Mouse (Mus musculus): ENCODE data around the gene Kank1.
A peak's percentile ranks its signal among the peaks of the same experiment; 100 is the strongest.

Kank1 gene

DNA sequence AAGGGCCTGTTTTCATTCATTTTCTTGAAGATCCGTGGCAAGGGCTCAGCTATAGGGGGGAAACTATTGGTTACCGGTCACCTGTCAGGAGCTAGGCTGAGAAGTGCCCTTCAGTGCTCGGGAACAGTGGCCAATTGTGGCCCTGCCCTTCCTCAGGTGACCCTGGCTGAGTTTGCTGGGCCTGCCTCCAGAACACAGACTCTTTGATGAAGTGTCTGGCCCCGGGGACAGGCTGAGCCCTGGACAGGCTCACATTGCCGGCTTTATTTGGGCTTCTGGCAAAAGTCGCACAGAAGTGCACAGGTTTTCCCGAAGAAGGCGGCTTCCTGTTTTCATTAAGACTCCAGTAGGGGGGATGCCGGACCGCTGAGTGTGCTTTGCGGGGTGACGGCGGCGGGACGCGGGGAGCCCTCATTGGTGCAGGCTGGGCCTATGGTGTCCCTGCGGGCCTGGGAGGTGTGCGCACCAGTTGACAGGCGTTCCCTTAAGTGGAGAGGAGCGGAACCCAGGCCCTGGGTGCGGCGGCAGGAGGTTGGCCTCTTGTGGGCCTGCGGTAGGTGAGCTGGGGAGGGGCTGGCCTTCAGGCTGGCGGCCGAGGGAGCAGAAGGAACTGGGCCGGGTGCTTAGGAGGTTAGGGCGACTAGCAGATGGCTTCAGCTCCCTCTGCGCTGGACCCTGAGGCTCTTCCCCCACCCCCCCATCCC, 169.9 kb downstream of the Kank1 start:
- DNase-seq (ENCODE audit: low spot score) = peak; percentile 81

DNA sequence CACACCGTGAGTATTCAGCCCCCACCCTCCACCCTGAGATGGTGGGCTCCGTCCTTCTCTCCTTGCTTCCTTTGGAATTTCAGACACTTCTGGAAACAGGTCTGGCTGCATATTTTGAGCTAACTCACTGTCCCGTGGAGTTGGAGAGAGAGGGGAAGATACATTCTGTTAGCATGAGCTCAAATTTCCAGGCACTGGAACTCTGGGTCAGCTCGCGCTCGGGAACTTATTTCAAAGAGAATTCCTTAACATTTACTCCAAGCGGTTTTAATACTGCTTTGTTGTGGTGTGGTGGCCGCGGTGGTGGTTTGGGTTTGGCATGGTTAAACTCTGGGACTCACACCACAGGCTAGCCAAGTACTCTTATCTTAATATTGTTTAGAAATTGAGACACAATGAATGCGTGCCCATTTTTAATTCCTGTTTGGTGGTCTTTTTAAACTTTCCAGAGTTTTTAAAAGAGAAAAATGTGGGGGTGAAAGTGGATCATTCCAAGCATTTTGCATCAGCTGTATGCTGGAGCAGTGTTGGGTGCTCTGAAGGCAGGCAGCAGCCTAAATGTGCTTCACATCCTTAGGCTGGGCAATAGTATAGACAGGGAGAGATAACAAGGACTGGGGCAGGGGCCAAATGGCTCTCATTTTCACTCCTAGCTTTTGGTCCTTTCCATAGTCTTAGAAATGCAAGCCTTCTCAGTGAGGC, 170.6 kb downstream of the Kank1 start:
- DNase-seq (ENCODE audit: low spot score) = no peak

DNA sequence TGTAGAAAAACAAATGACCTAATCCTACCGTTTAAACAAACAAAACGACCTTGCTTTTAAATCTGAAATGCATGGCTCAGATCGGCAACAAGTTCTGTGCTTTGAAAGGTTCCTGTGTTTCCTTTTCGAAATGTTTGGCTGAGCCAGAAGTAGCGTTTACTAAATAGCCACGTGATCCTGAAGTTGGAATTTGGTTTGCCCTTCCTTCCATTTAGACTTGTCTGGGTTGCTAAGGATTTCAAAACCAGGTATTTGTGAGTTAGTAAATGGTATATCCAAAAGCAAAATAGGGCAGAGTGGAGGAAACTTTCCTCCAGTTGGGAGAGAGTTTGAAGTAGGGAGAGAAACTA, 171.1 kb downstream of the Kank1 start:
- no peak for DNase-seq (ENCODE audit: low spot score)

DNA sequence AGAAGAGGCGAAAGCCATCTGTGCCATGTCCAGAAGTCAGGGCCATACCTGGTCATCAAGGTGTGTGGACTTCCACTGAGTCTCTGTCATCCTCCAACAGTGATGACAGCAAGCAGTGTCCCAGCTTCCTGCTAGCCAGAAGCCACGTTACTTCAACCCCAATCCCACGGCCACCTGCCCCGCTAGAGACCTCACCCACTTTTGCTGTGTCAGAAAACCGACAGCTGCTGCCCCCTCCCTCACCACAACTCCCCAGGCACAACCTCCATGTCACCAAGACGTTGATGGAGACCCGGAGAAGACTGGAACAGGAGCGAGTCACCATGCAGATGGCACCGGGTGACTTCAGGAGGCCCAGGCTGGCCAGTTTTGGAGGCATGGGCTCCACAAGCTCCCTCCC, 172.5 kb downstream of the Kank1 start:
- DNase-seq (ENCODE audit: low spot score) = no peak

DNA sequence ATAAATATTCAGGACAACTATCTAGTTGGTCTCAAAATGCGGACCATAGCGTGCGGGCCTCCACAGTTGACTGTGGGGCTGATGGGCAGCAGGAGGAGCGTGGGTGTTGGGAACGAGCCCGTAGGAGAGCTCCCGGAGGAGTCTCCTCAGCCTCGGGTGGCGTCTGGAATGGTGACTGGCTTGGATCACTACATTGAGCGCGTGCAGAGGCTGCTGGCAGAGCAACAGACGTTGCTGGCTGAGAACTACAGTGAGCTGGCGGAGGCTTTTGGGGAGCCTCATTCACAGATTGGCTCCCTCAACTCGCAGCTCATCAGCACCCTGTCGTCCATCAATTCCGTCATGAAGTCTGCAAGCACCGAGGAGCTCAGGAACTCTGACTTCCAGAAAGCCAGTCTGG, 174.6 kb downstream of the Kank1 start:
- no peak for DNase-seq (ENCODE audit: low spot score)

DNA sequence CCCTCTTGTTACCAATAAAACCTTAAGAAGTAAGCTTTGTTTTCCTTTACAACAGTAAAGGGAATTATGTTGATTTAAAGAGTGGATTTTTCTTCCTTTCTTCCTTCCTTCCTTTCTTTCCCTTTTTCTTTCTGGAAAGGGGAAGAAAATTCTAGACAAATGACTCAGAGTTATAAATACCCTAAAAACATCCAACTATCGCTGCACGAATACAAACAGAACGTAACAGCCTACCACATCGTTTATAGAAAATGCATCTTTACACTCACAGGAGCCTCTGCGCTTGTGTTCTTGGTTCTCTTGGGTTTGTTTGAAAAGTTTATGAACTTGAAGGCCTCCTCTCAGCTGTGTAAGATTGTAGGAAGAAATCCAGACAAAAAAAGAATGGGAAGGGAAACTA, 178.7 kb downstream of the Kank1 start:
- no peak for DNase-seq (ENCODE audit: low spot score)

DNA sequence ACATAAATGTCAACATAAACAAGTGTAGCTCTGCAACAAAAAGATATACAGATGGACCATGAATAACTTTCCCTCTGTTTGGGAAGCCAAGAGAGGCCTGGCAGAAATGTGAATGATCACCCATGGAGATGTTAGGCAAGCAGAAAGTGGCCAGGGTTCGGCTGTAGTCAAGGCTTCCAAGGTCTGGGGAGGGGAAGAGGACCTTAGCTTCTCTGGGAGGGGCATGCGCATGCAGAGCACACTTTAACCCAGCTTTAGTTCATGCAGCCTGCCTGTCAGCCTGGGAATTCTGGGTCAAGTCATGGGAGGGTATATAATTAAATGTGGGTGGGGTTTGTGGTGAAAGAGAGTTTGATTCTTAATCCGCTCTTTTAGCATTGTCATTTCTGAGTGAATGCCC, 180.9 kb downstream of the Kank1 start:
- DNase-seq (ENCODE audit: low spot score) = no peak

DNA sequence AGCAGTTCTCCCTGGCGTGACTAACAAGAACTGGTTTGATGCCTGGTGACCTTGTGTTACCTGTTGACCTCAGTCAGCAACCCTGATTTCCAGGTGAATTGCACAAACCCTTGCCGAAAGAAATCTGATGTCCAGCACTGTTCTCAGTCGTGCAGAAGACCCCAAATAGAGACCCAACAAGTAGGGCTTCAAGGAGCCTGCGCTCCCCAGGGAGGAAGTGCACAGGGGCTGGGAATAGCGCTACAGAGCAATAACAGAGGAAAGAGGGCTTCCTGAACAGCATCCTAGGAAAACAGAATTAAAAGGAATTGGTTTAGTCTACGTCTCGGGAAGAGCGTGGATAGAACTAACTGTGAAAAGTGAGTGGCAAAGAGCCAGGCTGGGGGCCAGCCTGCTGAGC, 183.2 kb downstream of the Kank1 start:
- no peak for DNase-seq (ENCODE audit: low spot score)

DNA sequence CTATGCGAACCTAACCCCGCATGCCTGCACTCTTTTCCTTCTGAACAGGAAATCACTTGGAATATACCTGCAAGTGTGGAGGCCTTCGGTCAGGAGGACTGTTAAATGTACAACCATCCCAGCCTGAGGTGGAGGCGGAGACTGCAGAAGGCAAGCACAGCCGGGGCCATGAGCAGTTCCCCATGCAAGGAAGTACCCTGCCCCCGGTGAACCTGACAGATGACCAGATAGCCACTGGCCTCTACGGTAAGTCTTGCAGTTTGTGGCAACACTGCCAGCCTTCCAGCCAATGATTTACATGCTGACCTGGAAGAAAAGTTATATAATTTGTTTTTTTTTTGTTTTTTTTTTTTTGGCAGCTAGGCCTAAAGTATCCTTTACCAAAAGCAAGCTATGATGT, 185.3 kb downstream of the Kank1 start:
- no peak for DNase-seq (ENCODE audit: low spot score)

DNA sequence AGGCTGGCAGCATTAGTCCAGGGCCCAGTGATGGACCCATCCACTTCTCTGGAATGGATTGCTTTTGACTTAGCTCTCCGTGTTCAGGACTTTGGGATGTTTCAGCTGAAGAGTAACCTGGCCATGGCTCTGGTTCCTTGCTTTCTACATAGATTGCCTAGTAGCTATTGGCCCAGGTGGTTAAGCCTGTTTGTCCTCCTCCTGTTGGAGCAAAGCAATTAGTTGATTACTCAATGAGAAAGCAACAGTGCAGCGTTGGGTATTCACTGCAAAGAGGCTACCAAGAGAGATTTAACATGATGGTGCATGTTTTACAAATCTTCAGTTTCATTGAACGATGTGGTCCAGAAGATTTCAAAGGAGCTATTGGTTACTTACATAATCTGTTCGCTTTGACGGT, 186.6 kb downstream of the Kank1 start:
- no peak for DNase-seq (ENCODE audit: low spot score)

DNA sequence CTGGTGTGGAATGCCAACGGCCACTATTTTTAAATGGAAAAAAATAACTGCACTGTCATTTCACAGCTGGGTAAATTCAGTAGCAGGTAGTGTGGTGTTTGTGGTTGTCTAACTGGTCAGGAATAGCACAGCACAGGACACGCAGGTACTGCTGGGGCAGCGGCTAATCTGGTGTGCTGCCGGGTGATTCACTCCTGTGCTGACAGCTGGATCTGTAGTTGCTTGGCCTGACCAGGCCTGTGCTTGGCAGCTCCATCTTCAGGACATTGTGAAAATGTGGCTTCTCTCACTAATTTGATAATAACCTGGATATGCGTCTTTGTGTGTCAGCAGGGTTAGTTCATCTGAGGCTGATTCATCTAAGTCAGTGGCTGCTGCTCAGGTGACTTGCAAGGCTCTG, 189.7 kb downstream of the Kank1 start:
- no peak for DNase-seq (ENCODE audit: low spot score)

DNA sequence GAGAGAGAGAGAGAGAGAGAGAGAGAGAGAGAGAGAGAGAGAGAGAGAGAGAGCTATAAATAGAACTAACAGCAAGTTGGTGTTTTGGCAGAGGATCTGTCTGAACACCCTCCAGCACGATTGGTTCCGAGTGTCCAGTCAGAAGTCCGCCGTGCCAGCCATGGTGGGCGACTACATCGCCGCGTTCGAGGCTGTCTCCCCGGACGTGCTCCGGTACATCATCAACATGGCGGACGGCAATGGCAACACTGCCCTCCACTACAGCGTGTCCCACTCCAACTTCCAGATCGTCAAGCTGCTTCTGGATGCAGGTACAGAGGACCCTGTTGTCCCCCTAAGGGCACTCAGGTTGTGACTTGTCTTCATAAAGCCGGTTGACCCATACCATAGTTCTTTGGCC, 191.1 kb downstream of the Kank1 start:
- no peak for DNase-seq (ENCODE audit: low spot score)

DNA sequence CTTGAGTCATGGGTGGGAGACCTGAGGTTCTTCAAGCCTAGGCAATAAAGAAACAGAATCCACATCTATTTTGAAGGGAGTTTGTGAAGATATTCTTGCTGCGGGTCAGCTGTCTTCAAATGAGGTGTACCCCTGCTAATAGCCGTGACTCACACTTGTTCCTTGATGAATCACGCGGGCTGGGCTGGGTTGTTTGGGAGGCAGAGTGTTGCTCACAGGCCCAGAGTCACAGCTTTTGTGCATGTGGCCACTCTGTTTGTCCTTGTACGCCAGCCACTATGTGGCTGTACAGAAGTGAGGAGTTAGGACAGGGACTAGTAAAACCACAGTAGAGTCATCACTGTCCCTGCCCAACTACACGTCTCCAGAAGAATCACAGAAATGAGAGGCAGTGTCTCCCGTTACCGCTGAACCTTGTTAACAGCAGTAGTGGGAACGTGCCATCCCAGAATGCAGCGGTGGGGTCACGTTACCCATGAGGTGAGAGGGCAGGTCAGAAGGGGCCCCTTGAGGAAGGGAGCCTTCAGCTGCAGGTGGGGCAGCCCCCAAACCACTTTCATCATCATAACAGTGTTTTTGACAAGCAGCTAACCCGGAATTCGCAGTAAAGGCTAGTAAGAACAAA, 191.7 kb downstream of the Kank1 start:
- no peak for DNase-seq (ENCODE audit: low spot score)

DNA sequence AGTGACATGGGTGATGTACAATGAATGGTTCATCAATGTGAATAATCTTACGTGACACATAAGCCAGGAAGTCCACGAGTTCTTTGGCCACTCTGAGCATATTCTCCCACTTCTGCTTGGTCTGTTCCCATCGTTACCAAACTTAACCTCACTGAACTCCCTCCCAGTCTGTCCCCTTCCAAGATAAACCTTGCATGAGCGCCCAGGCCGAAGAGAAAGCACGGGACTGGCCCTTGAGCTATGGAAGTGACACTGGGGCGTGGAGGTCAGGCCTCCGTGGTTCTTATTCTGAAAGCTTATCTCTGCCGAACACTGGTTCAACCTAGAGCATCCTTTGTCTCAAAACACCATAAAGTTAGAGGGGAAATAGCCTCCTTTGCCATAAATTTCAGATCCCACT, 194.7 kb downstream of the Kank1 start:
- DNase-seq (ENCODE audit: low spot score) = no peak

DNA sequence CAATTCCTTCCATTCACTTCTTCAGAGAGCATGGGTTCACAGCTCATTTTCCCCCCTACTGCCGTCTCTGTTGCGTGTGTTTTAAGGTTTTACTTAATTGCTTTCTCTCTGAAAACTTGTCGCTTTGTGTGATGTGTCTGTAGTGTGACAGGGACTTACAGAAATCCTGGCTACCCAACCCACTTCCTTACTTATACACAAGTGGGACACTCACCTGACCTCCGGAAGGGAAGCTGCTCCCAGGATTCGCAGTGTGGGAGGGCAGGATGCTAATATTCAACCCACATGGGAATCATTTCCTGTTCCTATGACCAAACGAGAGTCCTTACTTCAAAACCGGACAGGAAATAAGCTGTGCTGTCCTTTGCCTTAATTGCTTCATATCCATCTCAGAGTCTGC, 195.1 kb downstream of the Kank1 start:
- no peak for DNase-seq (ENCODE audit: low spot score)

DNA sequence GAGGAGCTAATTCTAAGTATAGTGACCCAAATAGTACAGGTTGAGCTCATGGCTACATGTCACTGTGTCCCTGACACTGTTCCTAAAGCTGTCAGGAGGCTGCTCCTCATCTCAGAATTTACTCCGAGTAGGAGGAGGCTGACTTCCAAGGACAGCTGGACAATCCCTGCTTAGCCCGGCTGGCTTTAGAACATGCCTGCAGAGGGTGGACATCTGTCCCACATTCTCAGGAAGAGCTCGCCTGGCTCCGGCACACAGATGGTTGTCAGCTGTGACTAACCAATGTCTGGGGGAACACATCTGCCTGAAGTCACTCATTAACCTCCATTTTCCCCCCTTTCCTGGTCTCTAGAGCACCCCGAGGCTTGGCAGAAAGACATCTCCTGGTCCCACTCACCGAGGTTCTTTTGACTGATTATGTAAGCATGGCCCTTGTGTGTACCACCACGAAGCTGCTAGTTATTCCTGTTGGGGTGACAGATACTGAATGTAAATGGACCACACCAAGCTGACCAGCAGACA, 196.5 kb downstream of the Kank1 start:
- DNase-seq (ENCODE audit: low spot score) = no peak

DNA sequence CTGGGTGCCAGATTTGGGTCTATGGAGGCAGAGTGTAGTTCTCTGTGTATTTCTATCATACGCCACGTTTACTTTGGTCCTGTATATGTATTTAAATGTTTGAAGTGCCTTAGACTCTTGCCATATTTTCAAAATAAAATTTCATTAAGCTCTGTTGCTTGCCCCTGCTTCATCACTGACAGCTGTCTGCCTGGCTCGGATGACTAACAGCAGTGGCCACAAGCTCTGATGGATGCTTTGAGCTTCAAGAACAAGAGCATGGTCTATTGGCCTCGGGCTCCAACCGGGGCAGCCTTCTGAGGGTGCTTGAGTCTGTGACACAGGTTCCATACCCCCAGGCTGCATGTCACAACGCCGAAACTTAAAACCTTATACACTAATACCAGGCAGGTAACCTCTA, 197.6 kb downstream of the Kank1 start:
- DNase-seq (ENCODE audit: low spot score) = no peak

DNA sequence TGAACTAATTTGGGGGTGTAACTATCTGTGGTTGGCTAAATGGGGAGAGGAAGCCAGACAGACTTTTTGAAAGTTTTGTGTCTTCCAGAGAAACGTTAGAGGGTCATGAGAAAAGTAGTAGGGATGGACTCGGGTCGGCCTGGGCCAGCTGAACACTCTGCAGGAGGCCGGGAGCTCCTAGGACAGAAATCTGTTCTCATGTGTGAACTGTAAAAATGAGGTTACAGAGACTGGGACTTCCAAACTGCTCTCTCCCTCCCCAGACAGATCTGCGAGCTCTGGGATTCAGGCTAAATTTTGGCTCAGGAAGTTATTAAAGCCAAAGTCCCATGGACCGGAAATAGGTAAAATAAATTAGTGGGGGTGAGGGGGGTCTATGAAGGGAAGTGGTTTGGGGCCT, 198.0 kb downstream of the Kank1 start:
- DNase-seq (ENCODE audit: low spot score) = no peak

DNA sequence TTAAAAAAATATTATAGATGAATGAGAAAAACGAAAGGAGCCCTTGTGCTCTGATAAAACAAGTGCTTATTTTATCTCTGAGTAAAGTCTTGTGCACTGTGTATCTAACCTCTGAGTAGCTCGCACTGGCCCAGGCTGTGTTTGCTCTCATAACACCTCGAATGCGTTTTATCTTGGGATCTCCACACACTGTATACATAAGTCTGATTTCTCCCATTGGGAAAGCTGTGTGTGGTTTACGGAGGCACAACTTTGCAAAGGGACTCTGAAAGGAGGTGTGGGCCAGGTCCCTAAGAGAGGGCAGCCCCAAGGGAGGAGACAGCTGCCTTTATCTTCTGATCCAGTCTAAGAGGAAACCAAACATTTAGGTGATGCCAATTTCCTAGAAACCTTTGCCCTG, 198.6 kb downstream of the Kank1 start:
- DNase-seq (ENCODE audit: low spot score) = no peak

DNA sequence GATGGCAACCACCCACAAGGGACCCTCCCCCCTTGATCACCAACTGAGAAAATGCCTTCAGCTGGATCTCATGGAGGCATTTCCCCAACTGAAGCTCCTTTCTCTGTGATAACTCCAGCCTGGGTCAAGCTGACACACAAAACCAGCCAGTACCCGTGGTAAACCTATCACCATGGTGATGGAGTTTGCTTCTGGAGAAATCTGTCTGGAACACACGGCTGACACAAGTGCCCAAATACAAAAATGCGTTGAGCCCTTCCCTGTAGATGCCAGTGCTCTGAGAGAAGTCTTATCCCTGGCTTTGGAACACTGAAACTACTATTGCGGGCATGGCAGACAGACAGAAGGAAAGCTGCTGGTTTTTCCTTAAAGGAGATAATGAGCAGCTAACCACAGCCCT, 199.4 kb downstream of the Kank1 start:
- DNase-seq (ENCODE audit: low spot score) = no peak

DNA sequence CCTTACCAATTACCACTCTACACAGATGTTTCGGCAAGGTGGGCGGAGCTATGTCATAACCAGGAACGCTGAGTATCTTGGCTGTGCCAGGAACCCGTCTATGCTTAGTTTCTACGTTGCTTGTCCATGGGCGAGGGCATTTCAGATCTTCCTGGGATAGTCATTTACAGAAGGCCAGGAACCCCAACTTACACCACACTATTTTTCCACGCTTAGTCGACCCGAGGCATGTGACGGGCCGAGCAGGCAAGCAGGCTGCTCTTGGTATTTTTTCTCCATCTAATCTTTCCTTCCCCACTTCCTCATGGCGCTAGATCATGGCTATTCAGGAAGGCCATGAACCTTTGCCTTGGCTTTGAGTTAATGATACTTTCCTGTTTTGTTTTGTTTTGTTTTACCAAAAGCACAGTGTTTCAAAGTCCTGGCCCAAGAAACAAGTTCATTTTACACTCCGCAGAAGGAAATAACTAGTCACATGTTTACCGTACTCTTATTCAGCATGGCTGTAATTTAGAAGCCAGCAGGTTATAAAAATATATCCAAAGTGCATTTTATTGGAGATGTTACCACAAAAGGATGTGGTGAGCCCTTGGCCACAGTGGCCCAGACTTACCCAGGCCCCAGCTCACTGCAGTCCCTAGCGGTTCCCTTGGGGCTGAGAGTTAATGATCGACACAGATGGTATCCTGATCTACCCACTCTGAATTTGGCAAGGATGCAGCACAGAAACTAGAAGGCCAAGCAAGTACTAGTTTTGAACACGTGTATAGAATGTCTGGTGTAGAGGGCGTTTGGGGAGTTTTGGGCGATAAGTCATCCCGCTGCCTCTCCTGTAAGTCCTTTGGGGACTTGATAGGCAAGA, 200.2 kb downstream of the Kank1 start:
- no peak for DNase-seq (ENCODE audit: low spot score)

DNA sequence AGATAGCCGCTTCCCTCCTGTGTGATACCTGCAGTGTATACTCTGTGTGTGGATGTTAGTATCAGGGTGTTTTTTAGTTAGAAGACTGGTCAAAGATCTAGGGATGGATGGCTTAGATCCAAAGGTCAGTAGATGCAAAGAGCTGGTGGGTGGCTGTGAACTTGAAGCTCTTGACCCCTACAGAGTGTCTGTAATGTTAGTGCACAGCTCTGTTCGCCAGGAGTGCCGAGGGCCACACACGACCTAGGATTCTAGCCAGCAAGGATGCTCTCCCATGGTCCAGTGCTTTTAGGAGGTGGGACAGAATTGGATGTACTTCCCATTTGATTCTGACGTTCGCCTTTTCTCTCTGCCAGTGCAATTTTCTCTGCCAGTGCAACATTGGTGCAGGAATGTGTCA, 201.5 kb downstream of the Kank1 start:
- no peak for DNase-seq (ENCODE audit: low spot score)

DNA sequence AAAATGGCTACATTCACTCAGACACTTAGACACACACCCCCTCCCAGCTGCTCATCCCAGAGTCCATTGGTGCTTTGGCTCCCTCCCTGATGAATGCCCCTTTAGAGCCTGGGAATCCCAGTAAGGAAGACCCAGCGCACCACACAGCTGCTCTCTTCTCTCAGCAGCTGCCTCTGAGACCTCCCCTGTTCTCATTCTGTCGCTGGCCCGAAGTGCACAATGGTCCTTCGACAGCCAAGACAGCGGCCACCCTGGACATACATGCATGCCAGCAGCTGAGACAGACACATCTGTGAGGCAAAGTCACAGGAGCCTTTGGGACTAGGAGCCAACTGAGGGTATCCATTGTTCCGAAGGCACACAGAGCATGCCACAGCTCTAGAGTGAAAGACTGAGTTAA, 203.0 kb downstream of the Kank1 start:
- DNase-seq (ENCODE audit: low spot score) = no peak

Measured in lung, postnatal 25 days (tissue).